Mouse (Mus musculus): Measurements from ENCODE around the gene Ffar3. TPM values are rescaled to one million over a fixed set of nuclear protein-coding genes. Genes with fewer than 3 reads are reported as not detected.

Ffar3 gene
- polyA plus RNA-seq, 1 experiment from 2014 or later, result not detected

DNA sequence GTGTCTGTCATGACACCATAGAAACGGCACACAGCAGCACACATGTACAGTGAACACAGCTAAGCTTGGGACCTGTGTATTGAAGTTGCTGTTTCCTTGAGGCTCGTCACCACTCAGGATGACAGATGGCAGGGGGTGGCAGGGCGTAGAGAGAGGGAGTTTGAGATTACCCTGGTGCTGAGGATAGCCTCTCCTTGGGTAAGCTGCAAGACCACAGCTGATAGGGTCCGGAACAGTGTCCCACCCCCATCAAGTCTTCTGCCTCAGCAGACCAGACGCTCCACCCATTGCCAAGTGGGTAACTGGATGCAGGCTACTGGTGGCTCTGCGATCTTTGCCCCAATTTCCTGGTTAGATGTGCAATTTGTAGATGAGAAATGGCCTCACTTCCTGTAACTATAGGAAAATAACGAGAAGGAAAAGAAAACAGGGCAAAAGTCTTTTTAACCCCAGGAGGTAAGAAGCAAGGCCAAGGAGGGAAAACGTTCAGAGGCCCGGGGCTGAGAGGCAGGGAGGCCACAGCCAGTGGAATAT lies 44.2 kb downstream of the Ffar3 start:
- DNase-seq (ENCODE audit: low spot score) (no peak), ATAC-seq (ENCODE audit: low FRiP score) (no peak)
- no peaks in the 10 kb centered on the region for H3K9me3 ChIP-seq (ENCODE audit: control insufficient read depth, low read length)
- no peaks in the 10 kb centered on the region for H3K36me3 ChIP-seq (replicated peaks; ENCODE audit: control insufficient read depth, insufficient read depth)
- H3K4me3 ChIP-seq (replicated peaks; ENCODE audit: low read length), result no peak overlapping the region
- no peak overlapping the region for H3K4me2 ChIP-seq (replicated peaks)
- no peaks in the 10 kb centered on the region for H3K4me1 ChIP-seq (replicated peaks; ENCODE audit: control insufficient read depth, insufficient read depth, low read length)
- no peaks in the 10 kb centered on the region for H3K27me3 ChIP-seq (ENCODE audit: control insufficient read depth, insufficient read depth, low read length)
- no peak overlapping the region for H3K9ac ChIP-seq
- H3K27ac ChIP-seq, result no peak overlapping the region
- WGBS, result 67% methylated on average over 9 of the region's 9 CpGs

DNA sequence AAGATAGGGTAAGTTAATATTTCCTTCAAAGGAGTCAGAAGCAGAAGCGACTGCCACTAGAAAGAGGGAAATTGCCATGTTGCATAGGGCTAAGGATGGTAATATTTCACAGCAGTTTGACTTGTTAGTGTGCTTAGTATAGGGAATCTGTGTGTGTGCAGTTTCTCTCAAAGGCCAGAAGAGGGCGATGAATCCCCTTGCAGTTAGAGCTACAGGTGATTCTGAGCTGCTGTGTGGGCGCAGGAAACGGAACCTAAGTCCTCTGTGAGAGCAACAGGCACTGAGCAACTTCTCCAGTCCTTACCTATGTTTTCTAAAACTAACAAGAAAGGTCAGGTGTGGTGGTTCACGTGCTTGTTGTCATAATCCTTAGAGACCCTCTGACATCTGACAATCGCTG lies 45.7 kb downstream of the Ffar3 start:
- ATAC-seq (ENCODE audit: low FRiP score) (no peak), DNase-seq (ENCODE audit: low spot score) (no peak)
- H3K27me3 ChIP-seq (ENCODE audit: control insufficient read depth, insufficient read depth, low read length), result no peaks in the 10 kb centered on the region
- no peaks in the 10 kb centered on the region for H3K9me3 ChIP-seq (ENCODE audit: control insufficient read depth, low read length)
- H3K9ac ChIP-seq, result no peak overlapping the region
- H3K36me3 ChIP-seq (replicated peaks; ENCODE audit: control insufficient read depth, insufficient read depth), result no peaks in the 10 kb centered on the region
- no peak overlapping the region for H3K27ac ChIP-seq
- no peak overlapping the region for H3K4me3 ChIP-seq (replicated peaks; ENCODE audit: low read length)
- 57% methylated on average over 6 of the region's 6 CpGs for WGBS
- no peaks in the 10 kb centered on the region for H3K4me1 ChIP-seq (replicated peaks; ENCODE audit: control insufficient read depth, insufficient read depth, low read length)
- H3K4me2 ChIP-seq (replicated peaks), result no peak overlapping the region

DNA sequence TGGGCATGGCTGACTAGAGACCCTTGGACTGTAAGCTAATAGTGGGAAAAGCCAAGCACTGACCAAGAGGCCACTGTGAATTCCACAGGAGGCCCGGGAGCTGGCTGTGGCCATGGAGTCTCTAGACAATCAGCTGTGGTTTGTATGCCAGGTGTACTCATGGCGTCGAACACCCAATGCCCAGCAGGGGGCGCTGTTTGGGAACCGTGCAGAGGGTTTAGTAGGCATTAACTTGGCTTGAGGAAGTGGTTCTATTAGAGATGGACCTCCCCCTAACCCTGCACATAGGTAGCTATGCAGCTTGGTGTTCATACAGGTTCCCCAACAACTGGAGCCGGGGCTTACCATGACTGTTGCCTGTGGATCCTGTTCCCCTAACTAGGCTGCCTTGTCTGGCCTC lies 50.1 kb downstream of the Ffar3 start:
- Histone ChIP-seq H3K36me3 (replicated peaks; ENCODE audit: control insufficient read depth, insufficient read depth) (no peaks in the 10 kb centered on the region), H3K27me3 (ENCODE audit: control insufficient read depth, insufficient read depth, low read length) (no peaks in the 10 kb centered on the region), H3K4me3 (replicated peaks; ENCODE audit: low read length) (no peak overlapping the region), H3K9ac (no peak overlapping the region), H3K4me2 (replicated peaks) (no peak overlapping the region), H3K27ac (no peak overlapping the region), H3K9me3 (ENCODE audit: control insufficient read depth, low read length) (no peaks in the 10 kb centered on the region; the same call in 1 of the 2 replicates), H3K4me1 (replicated peaks; ENCODE audit: control insufficient read depth, insufficient read depth, low read length) (no peaks in the 10 kb centered on the region)
- WGBS, result 47% methylated on average over 6 of the region's 6 CpGs
- ATAC-seq (ENCODE audit: low FRiP score), result no peak
- DNase-seq (ENCODE audit: low spot score), result no peak

Other genes with a start within 250 kb of the Ffar3 start
- gene Upk1a, start 243.3 kb downstream of the Ffar3 start, polyA plus RNA-seq (2014; fragmentation: Nextera tagmentation; extraction: Ambion mirVana), result 0.43 and 0.76 TPM in 2 replicates
- 1,184 and 1,299 TPM in 2 replicates for gene Cox6b1, start 230.0 kb downstream of the Ffar3 start, polyA plus RNA-seq (2014; fragmentation: Nextera tagmentation; extraction: Ambion mirVana)
- 0.19 TPM in 1 of 2 replicates, not detected in the other for gene Etv2, start 220.3 kb downstream of the Ffar3 start, polyA plus RNA-seq (2014; fragmentation: Nextera tagmentation; extraction: Ambion mirVana)
- 115 and 118 TPM in 2 replicates for gene Rbm42, start 205.9 kb downstream of the Ffar3 start, polyA plus RNA-seq (2014; fragmentation: Nextera tagmentation; extraction: Ambion mirVana)
- gene Haus5, start 191.2 kb downstream of the Ffar3 start, polyA plus RNA-seq (2014; fragmentation: Nextera tagmentation; extraction: Ambion mirVana), result 20.0 and 20.6 TPM in 2 replicates
- not detected in 2 replicates for gene Pmis2, start 184.6 kb downstream of the Ffar3 start, polyA plus RNA-seq (2014; fragmentation: Nextera tagmentation; extraction: Ambion mirVana)
- gene 2200002J24Rik, start 157.3 kb downstream of the Ffar3 start, polyA plus RNA-seq (2014; fragmentation: Nextera tagmentation; extraction: Ambion mirVana), result not detected in 2 replicates
- gene Atp4a, start 144.0 kb downstream of the Ffar3 start, polyA plus RNA-seq (2014; fragmentation: Nextera tagmentation; extraction: Ambion mirVana), result 2.0 and 2.1 TPM in 2 replicates
- gene Tmem147, start 126.6 kb downstream of the Ffar3 start, polyA plus RNA-seq (2014; fragmentation: Nextera tagmentation; extraction: Ambion mirVana), result 281 and 319 TPM in 2 replicates
- 0.14 and 1.3 TPM in 2 replicates for gene Gapdhs, start 112.5 kb downstream of the Ffar3 start, polyA plus RNA-seq (2014; fragmentation: Nextera tagmentation; extraction: Ambion mirVana)
- 0.65 and 2.1 TPM in 2 replicates for gene Sbsn, start 104.7 kb downstream of the Ffar3 start, polyA plus RNA-seq (2014; fragmentation: Nextera tagmentation; extraction: Ambion mirVana)
- 2.2 and 2.4 TPM in 2 replicates for gene Dmkn, start 92.4 kb downstream of the Ffar3 start, polyA plus RNA-seq (2014; fragmentation: Nextera tagmentation; extraction: Ambion mirVana)
- not detected in 2 replicates for gene Krtdap, start 68.3 kb downstream of the Ffar3 start, polyA plus RNA-seq (2014; fragmentation: Nextera tagmentation; extraction: Ambion mirVana)
- gene Ffar2, start 32.4 kb downstream of the Ffar3 start, polyA plus RNA-seq (2014; fragmentation: Nextera tagmentation; extraction: Ambion mirVana), result 0.22 TPM in 1 of 2 replicates, not detected in the other
- gene Ffar1, start 5.4 kb upstream of the Ffar3 start, polyA plus RNA-seq (2014; fragmentation: Nextera tagmentation; extraction: Ambion mirVana), result not detected in 2 replicates
- 0.17 TPM in 1 of 2 replicates, not detected in the other for gene Cd22, start 24.2 kb upstream of the Ffar3 start, polyA plus RNA-seq (2014; fragmentation: Nextera tagmentation; extraction: Ambion mirVana)
- 3.4 and 4.3 TPM in 2 replicates for gene Mag, start 58.7 kb upstream of the Ffar3 start, polyA plus RNA-seq (2014; fragmentation: Nextera tagmentation; extraction: Ambion mirVana)
- gene Hamp2, start 68.5 kb upstream of the Ffar3 start, polyA plus RNA-seq (2014; fragmentation: Nextera tagmentation; extraction: Ambion mirVana), result not detected in 2 replicates
- not detected in 2 replicates for gene Hamp, start 87.9 kb upstream of the Ffar3 start, polyA plus RNA-seq (2014; fragmentation: Nextera tagmentation; extraction: Ambion mirVana)
- gene Usf2, start 100.6 kb upstream of the Ffar3 start, polyA plus RNA-seq (2014; fragmentation: Nextera tagmentation; extraction: Ambion mirVana), result 24.9 and 26.5 TPM in 2 replicates
- 19.6 and 21.7 TPM in 2 replicates for gene Lsr, start 117.3 kb upstream of the Ffar3 start, polyA plus RNA-seq (2014; fragmentation: Nextera tagmentation; extraction: Ambion mirVana)
- 0.22 and 1.0 TPM in 2 replicates for gene Fam187b, start 117.6 kb upstream of the Ffar3 start, polyA plus RNA-seq (2014; fragmentation: Nextera tagmentation; extraction: Ambion mirVana)
- 13.6 and 14.8 TPM in 2 replicates for gene Fxyd5, start 186.3 kb upstream of the Ffar3 start, polyA plus RNA-seq (2014; fragmentation: Nextera tagmentation; extraction: Ambion mirVana)
- 236 and 249 TPM in 2 replicates for gene Fxyd7, start 195.3 kb upstream of the Ffar3 start, polyA plus RNA-seq (2014; fragmentation: Nextera tagmentation; extraction: Ambion mirVana)
- gene Fxyd1, start 201.0 kb upstream of the Ffar3 start, polyA plus RNA-seq (2014; fragmentation: Nextera tagmentation; extraction: Ambion mirVana), result 34.1 and 59.0 TPM in 2 replicates
- gene Lgi4, start 203.2 kb upstream of the Ffar3 start, polyA plus RNA-seq (2014; fragmentation: Nextera tagmentation; extraction: Ambion mirVana), result 0.28 and 0.60 TPM in 2 replicates
- gene Fxyd3, start 220.5 kb upstream of the Ffar3 start, polyA plus RNA-seq (2014; fragmentation: Nextera tagmentation; extraction: Ambion mirVana), result 0.66 TPM in 1 of 2 replicates, not detected in the other

Data from hindbrain, embryonic 14.5 days (tissue).